Mouse (Mus musculus) frontal cortex, postnatal 10 days (tissue): ENCODE results near the gene Mrpl49.

Source experiments
- DNase-seq, 2 experiments: peaks; one replicate each; pipeline ENCODE4 v3.0.0; 2022; ENCODE audit warnings: low spot score in 2 of 2, mixed read lengths in 1 of 2

Gene Mrpl49

DNA sequence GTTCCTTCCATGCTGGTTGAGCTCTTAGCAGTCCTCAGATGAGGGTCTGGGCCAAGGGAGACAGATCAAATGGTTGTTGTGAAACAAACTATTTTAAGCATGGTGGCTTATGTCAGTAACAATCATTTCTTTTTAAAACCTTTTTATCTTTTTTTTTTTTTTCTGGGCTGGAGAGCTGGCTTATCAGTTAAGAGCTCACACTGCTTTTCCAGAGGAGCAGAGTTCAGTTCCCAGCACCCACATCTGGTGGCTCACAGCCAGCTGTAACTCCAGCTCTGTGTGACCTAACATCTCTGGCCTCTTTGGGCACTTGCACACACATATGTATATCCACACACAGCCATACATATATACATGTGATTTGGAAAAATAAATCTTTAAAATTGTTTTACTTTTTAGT lies 19.9 kb downstream of the Mrpl49 start:
- no peak for DNase-seq

DNA sequence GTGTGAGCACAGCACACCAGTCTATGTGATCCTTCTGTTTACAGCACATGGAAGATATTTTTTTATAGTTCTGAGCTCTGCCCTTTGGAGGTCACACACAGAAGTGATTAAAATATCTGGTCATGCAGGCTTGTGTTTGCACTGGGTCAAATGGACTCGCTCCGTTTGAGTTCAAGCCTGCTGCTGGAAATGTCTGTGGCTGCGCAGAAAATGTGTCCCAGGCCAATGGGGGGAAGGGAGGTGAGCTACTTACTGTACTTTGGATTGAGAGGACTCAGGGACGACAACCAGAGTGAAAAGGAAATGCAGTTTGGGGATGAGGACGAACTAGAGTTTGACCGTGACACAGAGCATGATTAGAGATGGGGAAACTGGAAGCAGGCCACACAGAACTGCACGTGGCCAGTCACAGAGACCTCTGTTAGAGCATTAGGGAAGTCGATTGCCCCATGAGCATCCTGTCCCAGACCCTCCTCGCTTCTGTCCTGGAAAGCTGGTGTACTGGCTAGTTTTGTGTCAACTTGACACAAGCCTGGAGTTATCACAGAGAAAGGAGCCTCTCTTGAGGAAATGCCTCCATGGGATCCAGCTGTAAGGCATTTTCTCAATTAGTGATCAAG lies 21.5 kb downstream of the Mrpl49 start:
- DNase-seq, result no peak

DNA sequence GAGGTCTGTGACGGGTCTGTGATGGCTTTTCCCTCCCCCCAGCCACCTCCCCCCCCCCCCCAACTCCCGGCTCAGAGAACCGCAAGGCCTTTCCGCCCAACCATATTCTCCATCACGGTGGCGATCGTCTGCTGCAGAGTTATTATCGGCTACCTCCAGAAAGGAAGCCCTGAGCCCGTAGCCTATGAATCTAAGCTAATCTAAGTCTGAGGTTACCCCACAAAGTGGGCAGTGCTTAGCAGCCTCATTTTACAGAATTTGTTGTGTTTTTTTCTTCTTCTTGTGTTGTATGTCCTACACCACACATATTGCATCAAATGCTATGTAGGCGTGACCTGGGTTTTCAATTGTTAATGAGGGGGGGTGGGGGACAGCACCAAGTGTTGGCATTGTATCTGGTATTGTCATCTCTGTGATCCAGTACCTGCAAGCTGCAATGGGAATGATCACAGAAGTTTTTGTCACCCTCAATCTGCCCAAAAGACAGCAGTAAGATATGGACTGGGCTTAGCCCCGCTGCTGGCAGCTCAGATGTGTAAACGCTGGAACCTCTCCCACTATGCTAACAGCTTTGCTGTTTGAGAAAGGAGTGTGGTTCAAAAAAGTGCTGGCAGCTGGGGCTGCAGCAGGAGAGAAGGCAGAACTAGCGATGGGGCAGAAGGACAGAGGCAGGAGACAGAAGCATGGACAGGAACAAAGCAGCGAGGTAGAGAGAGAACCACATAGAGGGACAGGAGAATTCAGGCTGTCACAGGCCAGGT lies 26.9 kb downstream of the Mrpl49 start:
- DNase-seq, result no peak

DNA sequence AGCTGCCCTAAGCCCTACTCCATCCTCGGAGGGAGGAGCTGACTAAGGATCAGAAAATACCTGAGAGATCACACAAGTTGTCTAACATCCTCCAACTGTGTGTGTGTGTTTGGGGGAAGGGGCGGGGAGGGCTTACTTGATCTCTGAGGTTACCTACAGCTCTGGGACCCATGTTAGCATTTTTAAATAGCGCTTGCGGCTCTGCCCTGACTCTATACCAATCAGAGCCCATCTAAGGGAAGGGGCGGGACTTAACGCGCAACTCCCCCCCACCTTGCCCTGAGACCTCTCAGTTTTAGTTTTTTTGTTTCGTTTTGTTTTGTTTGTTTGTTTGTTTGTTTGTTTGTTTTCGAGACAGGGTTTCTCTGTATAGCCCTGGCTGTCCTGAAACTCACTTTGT lies 28.2 kb downstream of the Mrpl49 start:
- DNase-seq, result no peak

DNA sequence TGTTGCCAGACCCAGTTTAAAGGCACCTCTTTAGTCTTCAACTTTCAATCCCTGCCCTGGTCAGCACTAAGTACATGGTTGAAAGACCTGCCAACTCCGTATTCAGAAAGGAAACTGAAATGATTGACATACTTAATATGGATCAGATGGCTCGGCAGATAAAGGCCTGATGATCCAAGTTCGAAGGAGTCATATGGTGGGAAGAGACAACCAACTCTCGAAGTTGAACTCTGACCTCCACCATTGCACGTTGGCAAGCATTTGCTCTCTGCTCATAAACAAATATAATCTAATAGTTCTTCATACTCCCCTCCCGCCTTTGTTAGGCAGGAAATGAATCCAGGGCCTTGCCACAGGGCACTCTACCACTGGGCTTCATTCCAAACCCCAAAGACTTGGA lies 28.6 kb downstream of the Mrpl49 start:
- DNase-seq, result no peak

DNA sequence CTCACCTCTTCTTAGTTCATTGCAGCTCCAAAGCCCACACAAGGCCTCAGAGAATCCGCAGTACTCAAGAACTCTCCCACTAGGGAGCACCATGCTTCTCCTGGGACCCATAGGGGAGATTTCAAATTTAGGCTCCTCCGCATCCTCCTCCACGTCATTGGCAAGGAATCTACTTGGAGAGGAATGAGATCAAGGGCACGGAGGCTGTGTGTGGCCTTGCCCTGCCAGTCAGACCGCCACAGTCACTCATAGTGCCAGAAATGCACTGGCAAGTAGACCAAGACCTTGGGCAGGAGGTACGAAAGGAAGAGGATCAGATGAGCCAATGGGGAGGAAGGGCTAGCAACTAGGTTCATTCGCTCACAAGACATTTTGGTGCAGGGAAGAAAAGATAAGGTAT lies 33.7 kb downstream of the Mrpl49 start:
- no peak for DNase-seq

DNA sequence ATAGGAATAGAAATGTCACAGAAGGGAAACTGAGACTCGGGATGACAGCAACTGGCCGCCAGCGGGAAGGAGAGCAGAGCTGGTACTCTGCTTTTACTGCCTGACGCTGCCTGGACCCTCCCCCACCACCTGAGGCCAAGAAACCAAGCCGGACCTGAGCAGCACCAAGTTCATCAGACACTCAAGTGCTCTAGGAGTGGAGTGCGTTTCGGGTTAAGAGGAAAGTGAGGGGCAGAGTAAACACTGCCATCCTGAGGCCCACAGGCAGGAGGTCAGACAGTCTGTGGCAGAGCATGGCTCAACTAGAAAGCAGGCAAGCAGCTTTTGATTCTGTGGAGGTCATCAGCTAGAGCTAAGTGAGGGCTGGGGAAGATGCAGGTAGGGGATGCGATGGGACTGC lies 34.5 kb downstream of the Mrpl49 start:
- DNase-seq, result no peak

DNA sequence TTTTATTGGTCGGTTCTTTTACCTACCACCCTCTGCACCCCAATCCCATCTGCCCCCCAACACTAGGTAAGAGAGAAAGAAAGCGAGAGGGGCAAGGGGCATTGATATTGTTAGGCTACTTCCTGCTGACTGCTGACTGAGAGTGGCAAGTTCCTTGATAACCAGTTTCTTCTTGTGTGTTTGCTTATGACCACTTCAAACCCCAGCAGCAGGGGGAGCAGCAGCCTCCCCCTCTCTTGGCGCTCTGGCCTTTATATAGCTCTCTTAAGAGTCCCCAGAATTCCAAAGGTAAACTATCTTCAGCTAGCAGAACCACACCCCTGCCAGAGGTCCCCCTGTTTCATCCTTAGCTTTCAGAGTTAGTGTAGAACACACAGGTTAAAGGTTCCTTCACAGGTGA lies 37.3 kb downstream of the Mrpl49 start:
- no peak for DNase-seq

DNA sequence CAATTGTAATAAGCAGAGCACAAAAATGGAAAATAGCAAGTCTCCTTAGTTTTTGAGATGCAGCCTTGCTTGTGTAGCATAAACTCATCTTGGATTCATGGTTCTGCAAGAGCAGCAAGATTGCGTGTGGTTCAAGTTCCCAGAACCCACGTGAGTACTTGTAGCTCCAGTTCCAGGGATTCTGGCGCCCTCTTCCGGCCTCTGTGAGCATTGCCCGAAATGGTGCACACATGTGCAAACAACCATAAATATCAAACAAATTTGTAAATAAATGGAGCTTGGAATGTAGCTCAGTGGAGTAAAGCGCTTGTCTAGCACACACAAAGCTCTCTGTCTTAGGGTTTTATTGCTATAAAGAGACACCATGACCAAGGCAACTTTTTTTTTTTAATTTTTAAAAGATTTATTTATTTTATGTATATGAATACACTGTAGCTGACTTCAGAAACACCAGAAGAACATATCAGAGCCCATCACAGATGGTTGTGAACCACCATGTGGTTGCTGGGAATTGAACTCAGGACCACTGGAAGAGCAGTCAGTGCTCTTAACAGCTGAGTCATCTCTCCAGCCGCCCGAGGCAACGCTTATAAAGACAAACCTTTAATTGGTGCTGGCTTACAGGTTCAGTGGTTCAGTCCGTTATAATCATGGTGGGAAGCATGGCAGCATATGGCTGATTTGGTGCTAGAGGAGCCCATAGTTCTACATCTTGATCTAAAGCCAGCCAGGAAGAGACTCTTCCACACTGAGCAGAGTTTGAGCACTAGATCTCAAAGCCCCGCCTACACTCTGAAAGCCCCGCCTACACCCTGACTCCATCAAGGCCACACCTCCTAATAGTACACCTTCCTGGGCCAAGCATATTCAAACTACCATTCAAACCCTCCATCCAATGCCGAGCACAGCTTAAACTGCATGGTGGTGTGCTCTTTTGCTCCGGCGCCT lies 39.2 kb downstream of the Mrpl49 start:
- DNase-seq, result peak; percentile 41 to 72

DNA sequence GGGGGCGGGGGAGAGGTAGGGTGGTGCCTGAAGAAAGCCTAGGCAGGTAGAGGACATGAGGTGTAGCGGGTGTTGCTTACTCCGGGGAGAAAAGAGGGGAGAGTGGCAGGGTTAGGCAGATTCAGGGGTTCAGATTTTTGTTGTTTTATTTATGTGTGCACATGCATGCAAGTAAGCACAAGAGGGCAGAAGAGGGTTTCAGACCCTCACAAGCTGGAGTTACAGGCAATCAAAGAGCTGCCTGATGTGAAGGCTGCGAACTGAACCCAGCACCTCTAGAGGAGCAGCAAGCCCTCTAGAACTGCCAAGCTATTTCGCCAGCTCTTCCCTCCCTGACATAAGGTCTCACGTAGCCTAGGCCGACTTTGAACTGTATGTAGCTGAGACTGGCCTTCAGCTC lies 41.1 kb downstream of the Mrpl49 start:
- DNase-seq, result no peak

DNA sequence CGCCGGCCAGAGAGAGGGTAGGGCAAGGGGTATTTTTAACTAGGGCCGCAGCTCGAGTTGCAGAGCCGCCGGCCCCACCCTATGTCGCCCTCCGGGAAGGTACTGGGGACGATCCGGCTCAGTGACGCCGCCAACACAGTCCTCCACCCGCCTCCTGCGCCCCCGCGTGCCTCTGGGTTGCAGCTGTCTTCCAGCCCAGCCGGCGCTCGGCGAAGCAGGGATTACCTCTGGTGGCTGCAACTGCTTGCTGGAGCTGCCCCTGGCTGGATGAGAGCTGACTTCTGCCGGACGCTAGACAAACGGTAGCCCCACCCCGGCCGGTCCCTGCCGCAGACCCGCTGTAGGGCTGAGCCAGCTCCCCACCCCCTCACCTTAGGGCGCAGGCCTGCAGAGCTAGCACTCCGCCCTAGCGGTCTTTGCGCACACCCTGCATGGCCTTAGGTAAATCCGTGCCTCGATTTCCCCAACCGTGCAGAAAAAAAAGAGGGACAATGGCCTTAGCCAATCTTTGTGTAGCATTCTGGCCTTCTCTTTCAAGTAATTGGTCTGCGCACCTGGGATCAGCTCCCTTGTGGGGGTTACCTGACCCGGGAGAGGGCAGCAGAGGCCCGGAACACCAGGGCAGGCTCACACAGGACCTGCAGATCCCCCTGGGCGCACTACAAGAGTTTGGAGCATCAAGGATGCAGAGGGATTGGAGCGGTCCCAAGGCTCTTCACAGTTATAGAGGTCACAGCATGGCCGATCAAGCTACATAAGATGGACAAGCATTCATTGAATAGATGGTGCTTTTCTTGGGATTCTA lies 41.9 kb downstream of the Mrpl49 start, which contains the start of gene Capn1:
Gene Capn1 (minus strand): TSS at position 387 of the 805 bp plus-strand sequence.
- peak; percentile 26 to 53 for DNase-seq

DNA sequence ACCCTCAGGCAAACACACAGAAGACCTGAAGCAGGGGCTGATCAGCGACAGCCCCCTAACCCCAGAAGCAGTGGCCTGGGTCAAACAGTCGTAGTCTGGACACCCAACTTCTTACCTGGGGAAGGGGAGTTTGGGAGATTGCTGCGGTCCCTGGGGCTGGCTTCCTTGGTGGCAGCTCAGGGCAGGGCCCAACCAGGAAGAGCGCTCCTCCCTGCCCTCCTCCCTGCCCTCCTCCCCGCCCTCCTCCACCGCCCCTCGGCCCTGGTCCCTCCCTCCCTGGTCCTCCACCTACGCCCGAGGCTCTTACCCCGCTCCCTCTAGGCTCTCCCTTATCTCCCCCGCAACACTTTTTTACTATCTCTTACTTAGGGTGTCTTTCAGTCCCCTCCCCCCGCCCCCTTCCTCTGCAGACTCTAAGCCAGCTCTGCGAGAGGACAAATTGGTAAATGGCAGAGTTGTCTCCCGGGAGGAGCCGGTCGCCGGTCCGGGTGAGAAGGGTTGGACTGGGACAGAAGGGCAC lies 42.5 kb downstream of the Mrpl49 start:
- DNase-seq, result no peak

DNA sequence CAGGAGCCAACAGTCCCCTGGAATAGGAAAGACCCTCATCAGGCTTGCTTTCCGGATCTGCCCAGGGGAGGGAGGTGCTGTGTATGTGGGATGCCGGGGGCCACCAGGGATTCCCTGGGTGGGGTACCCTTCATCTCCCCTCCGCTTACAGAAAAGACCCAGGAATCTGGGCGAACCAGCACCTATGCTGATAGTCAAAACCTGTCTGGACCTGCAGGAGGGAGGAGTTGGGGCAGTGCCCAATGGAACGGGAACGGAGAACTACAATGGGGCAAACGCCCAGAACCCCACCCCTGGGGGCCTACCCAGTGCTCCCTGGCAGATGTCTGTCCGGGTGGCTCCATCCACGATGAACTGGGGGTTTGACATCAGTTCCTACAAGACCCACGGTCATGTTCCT lies 43.9 kb downstream of the Mrpl49 start:
- DNase-seq, result no peak

DNA sequence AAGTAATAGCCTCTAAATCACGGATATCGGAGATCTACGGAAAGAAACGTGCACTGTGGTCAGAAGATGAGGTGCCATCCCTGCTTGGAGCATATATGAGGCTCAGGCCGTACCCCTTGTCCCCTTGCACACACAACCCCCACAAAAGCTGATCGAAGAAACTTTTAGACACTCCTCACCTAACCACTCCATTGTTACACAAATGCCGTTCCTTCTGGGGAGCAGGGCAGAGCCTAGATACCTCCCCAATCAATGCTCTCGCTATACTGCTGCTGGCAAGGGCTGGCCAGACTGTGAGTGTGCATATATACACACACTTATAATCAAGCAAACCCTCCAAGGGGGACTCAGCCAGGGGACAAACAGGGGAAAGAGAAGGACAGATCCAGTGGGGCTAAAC lies 48.4 kb downstream of the Mrpl49 start:
- DNase-seq, result no peak

DNA sequence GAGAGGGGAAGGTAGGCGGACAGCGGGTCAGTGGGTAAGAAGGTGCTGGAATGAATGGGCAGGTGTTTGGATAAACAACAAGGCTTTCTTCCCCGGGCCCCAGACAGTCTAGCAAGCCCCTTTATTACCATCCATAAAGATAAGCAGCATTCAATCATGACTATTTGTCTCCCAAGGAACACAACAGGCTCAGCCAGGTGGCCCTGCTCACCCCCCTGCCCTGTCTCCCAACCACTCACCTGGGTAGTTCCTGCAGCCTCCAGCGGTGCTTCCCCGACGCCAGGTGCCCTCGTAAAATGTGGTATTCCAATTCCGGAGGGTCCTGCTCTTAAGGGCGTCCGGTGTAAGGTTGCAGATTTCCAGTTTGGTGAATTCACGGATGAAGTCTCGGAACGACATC lies 50.6 kb downstream of the Mrpl49 start:
- no peak for DNase-seq

DNA sequence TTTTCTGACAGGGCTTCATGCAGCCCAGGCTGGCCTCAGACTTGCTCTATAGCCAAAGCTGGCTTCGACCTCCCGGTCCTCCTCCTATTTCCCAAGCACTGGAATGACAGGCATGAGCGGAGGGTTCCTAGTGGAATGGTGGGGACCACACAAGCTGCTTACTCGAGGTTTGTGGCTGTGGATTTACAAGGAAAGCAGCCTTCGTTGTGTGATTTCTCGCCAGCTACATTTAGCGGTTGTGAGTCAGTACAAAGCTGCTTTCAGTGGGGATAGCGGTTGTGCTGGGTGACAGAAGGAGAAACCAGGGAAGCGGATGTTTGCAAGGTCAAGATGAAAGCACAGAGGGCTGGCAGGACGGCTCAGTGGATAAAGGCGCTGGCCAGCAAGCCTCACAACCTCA lies 52.0 kb downstream of the Mrpl49 start:
- DNase-seq, result no peak
